Mouse (Mus musculus) liver, adult 2 months (tissue): ENCODE results near the gene H6pd. TPM values are rescaled to one million over a fixed set of nuclear protein-coding genes. Genes with fewer than 3 reads are reported as not detected.
A peak's percentile ranks its signal among the peaks of the same experiment; 100 is the strongest.

Experiments used
- DNase-seq: peaks from one replicate; pipeline ENCODE4 v3.0.0-alpha.2; 2011; ENCODE audit warnings: low read depth, low spot score; ENCODE audit errors: extremely low read depth
- H3K27ac ChIP-seq: fragments of 200-500 bp; replicated peaks from 2 replicates; pipeline ENCODE4 v1.5.1; 2012; ENCODE audit warnings: low read depth, mild to moderate bottlenecking, control low read depth, inconsistent platforms, low read length; ENCODE audit not compliant: insufficient read depth
- H3K27me3 ChIP-seq: fragments of 200-500 bp; 2 replicates; pipeline ENCODE4 v1.6.1; 2012; ENCODE audit warnings: mild to moderate bottlenecking, moderate library complexity, low read length, inconsistent platforms; ENCODE audit not compliant: control insufficient read depth, insufficient read depth
- H3K36me3 ChIP-seq: fragments of 200-500 bp; 2 replicates; pipeline ENCODE4 v1.6.1; 2012; ENCODE audit warnings: low read length, inconsistent platforms; ENCODE audit not compliant: control insufficient read depth, insufficient read depth
- H3K4me1 ChIP-seq: fragments of 200-500 bp; 2 replicates; pipeline ENCODE4 v1.6.1; 2011; ENCODE audit warnings: low read length; ENCODE audit not compliant: control insufficient read depth, insufficient read depth
- H3K4me3 ChIP-seq: fragments of 200-500 bp; 2 replicates; pipeline ENCODE4 v1.5.1; 2011; ENCODE audit warnings: low read depth, mild to moderate bottlenecking, control low read depth, low read length, moderate library complexity; ENCODE audit not compliant: insufficient read depth
- H3K79me2 ChIP-seq: fragments of 200-500 bp; 2 replicates; pipeline ENCODE4 v1.6.1; 2012; ENCODE audit warnings: inconsistent platforms, mild to moderate bottlenecking, low read length, moderate library complexity; ENCODE audit not compliant: control insufficient read depth, insufficient read depth
- H3K9ac ChIP-seq: fragments of 200-500 bp; 2 replicates; pipeline ENCODE4 v1.6.1; 2012; ENCODE audit warnings: low read depth, mild to moderate bottlenecking, control low read depth, inconsistent platforms, low read length
- CTCF ChIP-seq: fragments of 200-500 bp; IDR thresholded peaks from 2 replicates; pipeline ENCODE4 v1.5.1; 2011; ENCODE audit warnings: low read depth, low read length, control low read depth
- POLR2A ChIP-seq: fragments of 200-500 bp; IDR thresholded peaks from 2 replicates; pipeline ENCODE4 v1.6.1; 2011; ENCODE audit warnings: low read length, control low read depth; ENCODE audit not compliant: insufficient read depth; ENCODE audit errors: extremely low read depth
- WGBS: fragments of 180-500 bp; shearing (Covaris S2); methylation state at CpG from one replicate; pipeline ENCODE4 v1.1.7; 2018; 5-methylcytosine and 5-hydroxymethylcytosine counted together
- polyA plus RNA-seq: library from polyadenylated mRNA; depleted of rRNA; stranded (reverse); fragments of >200 nt; gene quantifications from 2 replicates; pipeline ENCODE4 v1.2.3, GENCODE M21; 2012
- total RNA-seq: library from RNA; depleted of rRNA; stranded (reverse); fragments of >200 nt; gene quantifications from 2 replicates; pipeline ENCODE4 v1.2.3, GENCODE M21; 2014

Gene H6pd
- total and polyA plus RNA-seq, 2 experiments, result 121 to 205 TPM

DNA sequence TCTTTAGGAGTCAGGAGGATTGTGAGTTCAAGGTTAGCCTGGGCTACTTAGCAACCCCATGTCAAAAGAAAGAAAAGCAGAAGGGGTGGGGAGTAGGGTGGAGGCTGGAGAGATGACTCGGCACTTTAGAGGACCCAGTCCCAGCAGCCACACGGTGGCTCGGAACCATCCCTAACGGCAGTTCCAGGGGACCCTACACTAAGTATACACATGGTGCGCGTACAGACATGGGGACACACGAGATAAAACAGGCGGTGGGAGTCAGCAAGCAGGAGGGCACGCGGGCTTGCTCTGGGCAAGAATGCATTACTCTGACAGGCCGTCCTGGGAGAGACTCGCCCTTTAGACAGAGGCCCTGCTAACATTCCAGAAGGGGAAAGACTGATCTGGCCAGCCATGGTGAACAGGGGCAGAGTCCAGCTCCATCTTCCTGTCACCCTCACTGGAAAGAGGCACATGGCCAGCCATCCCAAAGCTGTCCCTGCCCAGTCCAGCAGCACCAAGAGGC, 6.7 kb downstream of the H6pd start:
- H3K79me2 ChIP-seq, result peaks cover 62% of the 10 kb centered on the region
- H3K4me3 ChIP-seq, result peak overlapping the region; percentile 71
- peaks cover 54% of the 10 kb centered on the region for H3K4me1 ChIP-seq
- DNase-seq, result peak; percentile 91
- peaks cover 12% of the 10 kb centered on the region; the same call in 1 of the 2 replicates for H3K36me3 ChIP-seq
- WGBS, result 8% methylated on average over 12 of the region's 12 CpGs
- H3K27me3 ChIP-seq, result no peaks in the 10 kb centered on the region
- H3K27ac ChIP-seq, result peak overlapping the region; percentile 83
- peak overlapping the region; percentile 82 for H3K9ac ChIP-seq
- no peak for TF ChIP-seq POLR2A
- TF ChIP-seq CTCF, result no peak

- H3K79me2 ChIP-seq, result peaks cover 68% of the 10 kb centered on the region
- peak overlapping the region; percentile 82 for H3K9ac ChIP-seq
- no peak for TF ChIP-seq CTCF
- TF ChIP-seq POLR2A, result no peak
- peaks cover 59% of the 10 kb centered on the region for H3K4me1 ChIP-seq
- peak overlapping the region; percentile 83 for H3K27ac ChIP-seq
- peak overlapping the region; percentile 71 for H3K4me3 ChIP-seq
- 6% methylated on average over 10 of the region's 10 CpGs for WGBS
- DNase-seq, result peak; percentile 38
- no peaks in the 10 kb centered on the region for H3K27me3 ChIP-seq
- H3K36me3 ChIP-seq, result peaks cover 15% of the 10 kb centered on the region; the same call in 1 of the 2 replicates
These were observed 7.5 kb downstream of the H6pd start for GRCm38 (mm10) chr4:150001221-150001860.

- Histone ChIP-seq H3K4me1 (peaks cover 60% of the 10 kb centered on the region), H3K79me2 (peaks cover 67% of the 10 kb centered on the region), H3K36me3 (peaks cover 26% of the 10 kb centered on the region), H3K4me3 (peak overlapping the region; percentile 71), H3K27ac (peak overlapping the region; percentile 83), H3K27me3 (no peaks in the 10 kb centered on the region), H3K9ac (peak overlapping the region; percentile 82)
- WGBS, result 42% methylated on average over 15 of the region's 15 CpGs
- TF ChIP-seq CTCF, result no peak
- TF ChIP-seq POLR2A, result no peak
- DNase-seq, result peak; percentile 60
These were observed 8.8 kb downstream of the H6pd start for GRCm38 (mm10) chr4:149999931-150000555.

- peak overlapping the region; percentile 83; the same call in 1 of the 2 replicates for H3K27ac ChIP-seq
- peak overlapping the region; percentile 44 for H3K4me3 ChIP-seq
- no peak for DNase-seq
- peaks cover 58% of the 10 kb centered on the region for H3K4me1 ChIP-seq
- TF ChIP-seq CTCF, result no peak
- peaks cover 65% of the 10 kb centered on the region; the same call in 1 of the 2 replicates for H3K79me2 ChIP-seq
- H3K36me3 ChIP-seq, result peaks cover 30% of the 10 kb centered on the region
- WGBS, result 43% methylated on average over 9 of the region's 9 CpGs
- peak overlapping the region; percentile 82 for H3K9ac ChIP-seq
- no peaks in the 10 kb centered on the region for H3K27me3 ChIP-seq
These were observed 9.3 kb downstream of the H6pd start for GRCm38 (mm10) chr4:149999510-149999900.

DNA sequence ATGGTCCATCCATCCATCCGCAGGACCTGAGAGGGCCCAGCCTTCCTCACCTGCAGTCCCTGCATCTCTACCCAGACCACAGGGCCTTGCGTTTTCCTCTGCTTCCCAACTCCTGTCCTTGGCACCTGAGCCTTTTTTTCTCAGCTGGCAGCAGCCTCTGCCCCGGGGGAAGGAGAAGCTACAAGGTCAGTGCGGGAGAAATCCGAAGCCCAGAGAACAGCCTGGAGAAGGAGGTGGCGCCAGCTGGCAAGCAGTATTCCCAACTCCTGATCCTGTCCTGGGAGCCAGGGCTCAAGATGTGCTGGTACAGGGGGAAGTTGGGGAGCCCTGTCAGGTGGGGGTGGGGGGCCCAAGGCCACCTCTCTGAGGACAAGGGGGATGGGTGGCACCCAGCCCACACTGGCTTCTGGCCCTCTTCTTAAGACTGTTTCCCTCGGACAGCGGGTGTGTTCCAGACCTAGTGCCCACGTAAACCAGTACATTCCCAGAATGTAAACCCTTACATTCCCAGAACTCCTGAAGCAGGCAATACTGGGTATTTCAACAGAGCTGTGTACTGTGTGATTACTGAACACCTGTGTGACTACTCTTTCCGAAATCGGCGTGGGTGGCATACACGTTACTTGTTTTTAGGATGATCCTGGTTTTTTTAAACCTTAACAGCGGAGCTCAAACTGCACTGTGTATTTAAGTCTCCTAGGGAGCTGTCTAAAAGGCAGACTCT, 9.9 kb downstream of the H6pd start:
- Histone ChIP-seq H3K4me3 (peak overlapping the region; percentile 44), H3K79me2 (peaks cover 65% of the 10 kb centered on the region; the same call in 1 of the 2 replicates), H3K9ac (peak overlapping the region; percentile 82), H3K36me3 (peaks cover 33% of the 10 kb centered on the region), H3K27ac (peak overlapping the region; percentile 83; the same call in 1 of the 2 replicates), H3K4me1 (peaks cover 60% of the 10 kb centered on the region), H3K27me3 (no peaks in the 10 kb centered on the region)
- 30% methylated on average over 14 of the region's 14 CpGs for WGBS
- peak; percentile 72 for DNase-seq
- TF ChIP-seq CTCF (no peak), POLR2A (no peak)
